Mouse (Mus musculus) large intestine, adult 2 months (tissue): Measurements from ENCODE around the gene Rxra. TPM values are rescaled to one million over a fixed set of nuclear protein-coding genes. Genes with fewer than 3 reads are reported as not detected.

Source experiments
- DNase-seq: peaks from one replicate; pipeline ENCODE4 v3.0.0-alpha.2; 2012; ENCODE audit warnings: low read depth, low spot score
- WGBS: fragments of 180-500 bp; shearing (Covaris S2); methylation state at CpG from one replicate; pipeline ENCODE4 v1.1.7; 2018; 5-methylcytosine and 5-hydroxymethylcytosine counted together
- polyA plus RNA-seq: library from polyadenylated mRNA; depleted of rRNA; stranded (reverse); fragments of >200 nt; gene quantifications from 2 replicates; pipeline ENCODE4 v1.2.3, GENCODE M21; 2012

The Rxra gene
- polyA plus RNA-seq, 1 experiment: 54.6 TPM

GRCm38 (mm10) chr2:27691139-27691720 lies 15.0 kb downstream of the Rxra start:
- DNase-seq: no peak
- 60% methylated on average over 14 of the region's 14 CpGs for WGBS

DNA sequence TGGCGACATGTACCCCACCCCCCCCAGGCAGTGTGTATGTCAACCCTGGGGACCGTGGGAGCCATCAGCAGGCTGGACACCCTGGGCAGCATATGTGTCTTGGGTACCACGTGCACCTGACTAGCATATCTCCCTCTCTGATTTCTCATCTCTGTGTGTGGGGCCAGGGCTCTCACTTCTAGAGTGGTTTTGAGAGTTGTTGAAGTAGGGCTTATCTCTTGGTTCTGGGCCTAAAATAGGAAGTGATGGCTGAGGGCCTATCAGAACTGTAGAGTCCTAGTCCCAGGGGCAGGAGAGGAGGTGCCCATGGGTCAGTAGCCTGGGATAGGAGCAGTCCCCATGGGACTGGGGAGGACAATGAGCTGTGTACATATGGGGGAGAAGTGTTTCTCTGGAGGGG lies 16.4 kb downstream of the Rxra start:
- 86% methylated on average over 3 of the region's 3 CpGs for whole genome bisulfite sequencing

DNA sequence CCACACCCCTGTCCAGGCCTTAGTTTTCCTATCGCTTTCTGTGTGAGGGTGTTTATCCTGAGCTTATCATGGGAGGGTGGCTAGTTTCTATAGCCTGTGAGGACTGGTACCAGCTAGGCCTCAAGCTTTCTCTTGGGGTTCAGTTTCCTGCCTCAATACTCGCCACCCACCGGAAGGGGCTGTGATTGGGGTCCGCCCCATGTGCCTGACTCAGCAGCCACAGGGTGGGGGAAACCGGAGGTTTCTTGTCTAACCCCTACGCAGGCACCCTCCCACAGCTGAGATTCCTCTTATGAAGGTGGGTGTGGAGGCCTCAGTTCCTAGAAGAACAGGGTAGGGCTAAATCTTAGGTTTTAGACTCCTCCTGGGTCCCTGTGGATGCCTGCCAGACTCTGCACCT lies 17.4 kb downstream of the Rxra start:
- no peak for DNase-seq
- WGBS: 70% methylated on average over 6 of the region's 6 CpGs

More for the DNA sequence above, 16.4 kb downstream of the Rxra start:
- DNase-seq: no peak

DNA sequence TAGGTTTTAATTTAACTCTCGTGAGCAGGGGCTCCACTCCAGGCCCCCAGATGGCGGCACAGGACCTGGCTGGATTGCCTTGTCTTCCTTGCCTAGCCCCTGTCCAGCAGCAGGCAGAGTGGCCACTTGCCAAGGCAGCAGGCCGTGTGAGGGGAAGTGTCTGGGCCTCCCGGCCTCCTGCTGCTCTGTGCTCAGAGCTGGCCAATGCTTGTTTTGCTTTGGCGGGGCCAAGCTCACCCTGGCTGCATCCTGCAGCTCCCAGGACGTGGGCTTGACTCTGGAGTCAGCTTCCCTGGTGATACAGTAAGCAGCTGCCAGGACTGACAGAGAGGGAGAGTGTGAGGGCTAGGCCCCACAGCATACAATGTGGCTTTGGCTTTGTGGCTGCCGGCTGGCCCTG lies 23.3 kb downstream of the Rxra start:
- no peak for DNase-seq
- 26% methylated on average over 7 of the region's 7 CpGs for WGBS

- 49% methylated on average over 3 of the region's 3 CpGs for WGBS
- DNase-seq: no peak
Observed at GRCm38 (mm10) chr2:27702283-27702682, 26.0 kb downstream of the Rxra start.

GRCm38 (mm10) chr2:27702904-27703666 lies 26.8 kb downstream of the Rxra start:
- WGBS: 39% methylated on average over 10 of the region's 10 CpGs

GRCm38 (mm10) chr2:27703852-27704640 lies 27.8 kb downstream of the Rxra start:
- no peak for DNase-seq
- 30% methylated on average over 9 of the region's 9 CpGs for WGBS

More at GRCm38 (mm10) chr2:27702904-27703666, 26.8 kb downstream of the Rxra start:
- DNase-seq: no peak

DNA sequence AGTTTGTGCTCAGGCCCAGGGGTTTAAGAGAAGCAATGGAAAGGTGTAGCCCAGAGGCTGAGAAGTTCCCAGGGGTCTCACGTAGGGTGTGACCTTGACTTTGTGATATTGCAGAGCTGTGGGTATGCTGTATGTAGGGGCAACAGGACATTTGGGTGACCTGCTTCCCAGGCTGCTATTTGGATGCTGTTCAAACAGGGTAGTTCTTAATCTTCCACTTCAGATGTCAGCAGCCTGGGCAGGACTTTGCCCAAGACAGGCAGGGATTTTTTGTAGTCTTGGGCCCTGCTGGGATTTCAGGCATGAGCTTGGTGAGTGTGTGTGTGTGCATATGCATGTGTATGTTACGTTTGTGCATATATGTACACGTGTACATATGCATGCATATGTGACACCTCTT lies 28.4 kb downstream of the Rxra start:
- 78% methylated on average over 3 of the region's 3 CpGs for WGBS
- no peak for DNase-seq

DNA sequence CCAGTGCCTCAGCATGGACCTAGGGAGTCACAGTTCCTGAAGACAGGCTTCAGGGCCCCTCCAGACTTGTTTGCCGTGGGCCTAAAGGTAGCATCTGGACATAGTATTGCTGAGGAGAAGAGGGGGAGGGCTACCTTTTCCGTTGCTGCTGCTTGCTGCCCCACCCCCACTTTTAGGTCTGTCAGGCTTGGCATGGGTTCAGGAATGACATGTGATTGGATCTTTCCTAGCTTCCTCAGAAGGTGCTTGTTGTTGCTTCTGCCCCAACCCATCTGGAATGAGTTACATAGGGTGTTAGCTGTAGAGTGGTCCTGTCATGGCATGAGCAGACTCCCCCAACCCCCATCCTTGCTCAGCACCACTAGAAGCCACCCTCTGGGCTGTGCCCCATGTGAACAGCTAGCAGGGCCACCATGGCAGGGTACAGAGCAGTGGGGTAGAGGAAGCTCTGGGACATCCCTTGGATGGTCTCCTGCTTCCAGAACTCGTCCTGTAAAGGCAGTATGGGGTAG lies 34.7 kb downstream of the Rxra start:
- WGBS: 43% methylated on average over 3 of the region's 3 CpGs
- DNase-seq: no peak

DNA sequence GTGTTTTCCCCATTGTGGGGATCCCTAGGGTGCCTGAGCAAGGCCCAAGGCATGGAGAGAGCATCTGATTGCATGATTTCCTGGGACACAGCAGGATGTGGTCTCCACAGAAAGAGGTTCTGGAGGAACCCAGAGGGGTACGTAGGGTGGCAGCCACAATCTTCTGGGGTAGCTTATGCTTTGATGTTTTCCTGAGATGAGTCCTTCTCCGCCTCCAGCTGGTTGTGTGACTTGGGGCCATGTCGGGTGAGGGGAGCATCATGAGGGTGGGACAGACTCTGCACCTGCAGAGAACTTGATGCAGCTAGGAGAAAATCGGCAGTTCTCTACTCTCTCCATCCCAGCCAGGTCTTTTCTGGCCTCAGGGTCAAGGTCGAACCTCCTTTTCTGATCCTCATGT lies 36.4 kb downstream of the Rxra start:
- no peak for DNase-seq
- WGBS: 76% methylated on average over 5 of the region's 5 CpGs

DNA sequence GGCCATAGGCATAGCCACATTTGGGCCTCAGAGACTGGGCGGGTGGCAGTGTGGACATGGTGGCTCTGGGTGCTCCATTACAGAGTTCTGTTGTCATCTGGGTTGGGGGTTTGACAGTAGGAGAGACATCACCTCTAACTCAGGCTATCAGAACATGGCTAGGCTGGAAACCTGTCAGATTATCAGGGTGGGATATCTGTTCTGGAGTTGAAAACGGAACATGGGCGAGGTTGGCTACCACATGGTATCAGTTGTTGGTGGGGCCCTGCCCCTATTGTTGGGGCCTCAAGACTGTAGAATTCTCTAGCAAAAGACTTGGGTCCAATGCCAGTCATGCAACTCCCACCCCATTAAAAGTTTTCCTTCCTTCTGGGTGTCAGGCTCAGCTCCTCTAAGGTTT lies 37.1 kb downstream of the Rxra start:
- 98% methylated on average over 3 of the region's 3 CpGs for WGBS
- DNase-seq: no peak

DNA sequence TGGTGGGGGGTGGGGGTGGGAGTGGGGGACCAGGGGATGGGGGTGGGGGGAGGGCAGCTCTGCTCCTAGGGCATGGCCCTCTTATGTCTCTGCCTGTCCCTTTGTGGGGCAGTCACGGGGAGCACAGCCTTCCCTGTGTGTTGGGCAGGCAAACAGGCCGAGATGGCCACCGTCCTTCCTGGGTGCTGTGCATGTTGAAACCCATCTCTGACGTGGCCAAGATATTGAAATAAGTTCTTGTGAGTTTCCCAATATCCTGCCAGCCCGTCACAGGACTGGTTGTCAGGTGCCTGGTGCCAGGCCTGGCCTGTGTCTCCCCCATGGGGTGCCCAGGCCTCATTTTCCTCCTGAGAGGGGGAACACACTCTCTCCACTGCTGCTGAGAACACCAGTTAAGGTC lies 37.9 kb downstream of the Rxra start:
- WGBS: 87% methylated on average over 5 of the region's 5 CpGs
- no peak for DNase-seq

- DNase-seq: peak; percentile 47
- 26% methylated on average over 4 of the region's 4 CpGs for WGBS
Observed at GRCm38 (mm10) chr2:27715221-27715620, 39.0 kb downstream of the Rxra start.

- WGBS: 84% methylated on average over 3 of the region's 3 CpGs
- no peak for DNase-seq
Observed at GRCm38 (mm10) chr2:27716339-27716738, 40.1 kb downstream of the Rxra start.

DNA sequence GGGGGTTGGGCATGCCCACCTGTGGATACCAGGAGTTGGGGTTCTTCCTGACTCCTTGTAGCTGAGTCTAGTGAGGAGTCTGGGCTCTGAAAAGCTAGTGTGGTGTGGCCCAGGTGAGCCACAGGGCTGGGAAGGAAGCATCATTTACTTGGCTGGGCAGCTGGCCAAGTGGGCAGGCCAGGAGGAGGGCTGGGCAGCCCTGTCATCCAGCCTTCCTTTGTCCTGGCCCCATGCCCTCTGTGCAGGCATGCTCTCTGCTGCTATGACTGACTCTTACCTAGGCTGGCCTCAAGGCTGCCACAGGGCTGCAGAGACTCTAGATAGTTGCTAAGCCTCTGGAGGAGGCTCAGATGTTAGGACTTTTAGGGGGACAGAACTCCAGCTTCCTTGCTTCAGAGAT lies 42.0 kb downstream of the Rxra start:
- DNase-seq: peak; percentile 80

- WGBS: 35% methylated on average over 10 of the region's 10 CpGs
- DNase-seq: no peak
Observed at GRCm38 (mm10) chr2:27719601-27720000, 43.4 kb downstream of the Rxra start.

GRCm38 (mm10) chr2:27721611-27722010 lies 45.4 kb downstream of the Rxra start:
- WGBS: 93% methylated on average over 4 of the region's 4 CpGs
- no peak for DNase-seq

- DNase-seq: no peak
- WGBS: 84% methylated on average over 9 of the region's 9 CpGs
Observed at GRCm38 (mm10) chr2:27724729-27725316, 48.6 kb downstream of the Rxra start.

DNA sequence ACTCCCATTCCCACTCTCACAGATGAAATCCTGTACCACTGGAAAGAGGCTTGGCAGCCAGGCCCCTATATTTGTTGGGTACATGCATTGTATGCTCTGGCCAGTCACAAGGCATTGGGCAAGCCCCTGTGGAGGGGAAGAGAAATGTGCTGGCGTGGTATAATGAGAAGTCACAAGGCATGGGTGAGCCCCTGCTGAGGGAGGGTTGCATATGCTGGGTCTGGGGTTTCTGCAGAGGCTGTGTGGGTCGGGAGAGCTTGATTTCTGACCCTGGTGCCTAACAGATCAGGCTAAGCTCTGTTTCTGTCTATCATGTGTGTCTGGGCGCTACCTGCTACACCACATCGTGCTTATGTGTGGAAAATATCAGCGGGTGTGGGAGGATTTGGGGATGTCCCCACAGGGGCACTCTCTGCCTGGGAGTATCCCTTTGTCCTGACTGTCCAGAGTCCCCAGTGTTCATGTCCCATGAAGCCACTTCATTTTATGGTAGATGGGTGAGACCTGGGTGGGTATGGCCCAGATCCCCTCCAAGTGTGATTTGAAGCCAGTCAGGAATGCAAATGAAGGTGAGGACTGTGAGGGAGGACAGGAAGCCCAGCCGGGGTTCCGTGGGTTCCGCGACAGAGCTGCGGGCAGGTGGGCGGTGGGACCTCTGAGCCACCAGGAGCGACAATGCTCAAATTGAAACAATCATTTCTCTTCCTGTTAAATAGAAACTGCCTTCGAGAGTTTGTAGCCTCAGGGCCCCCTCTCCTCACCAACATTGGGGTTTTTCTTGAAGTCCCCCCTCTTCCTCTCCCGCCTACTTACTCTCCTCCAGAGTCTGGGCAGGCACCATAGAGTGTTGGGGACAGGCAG lies 52.0 kb downstream of the Rxra start:
- no peak for DNase-seq
- WGBS: 78% methylated on average over 14 of the region's 14 CpGs
